Mouse (Mus musculus) kidney, postnatal 0 days (tissue): ENCODE measurements around the gene Slc11a1. TPM values are rescaled to one million over a fixed set of nuclear protein-coding genes. Genes with fewer than 3 reads are reported as not detected.

Experiments used
- ATAC-seq: fragments of 200-750 bp; cut with Nextera tagmentation; replicated peaks from 2 replicates; pipeline ENCODE4 v1.8.0; 2017; ENCODE audit warnings: low read depth, moderate number of reproducible peaks, moderate TSS enrichment, moderate library complexity; ENCODE audit not compliant: low FRiP score
- DNase-seq: peaks from one replicate; pipeline ENCODE4 v3.0.0-alpha.2; 2016; ENCODE audit warnings: low spot score
- H3K27ac ChIP-seq: fragments of 300-500 bp; sonication (generic); 2 replicates; pipeline ENCODE4 v1.5.1; 2014; ENCODE audit warnings: mild to moderate bottlenecking
- H3K27me3 ChIP-seq: fragments of 300-500 bp; sonication (generic); 2 replicates; pipeline ENCODE4 v1.6.1; 2014; ENCODE audit warnings: low read length, mixed read lengths; ENCODE audit not compliant: insufficient read depth
- H3K36me3 ChIP-seq: fragments of 300-500 bp; sonication (generic); 2 replicates; pipeline ENCODE4 v1.6.1; 2014; ENCODE audit warnings: low read length, mixed read lengths; ENCODE audit not compliant: insufficient read depth
- H3K4me1 ChIP-seq: fragments of 300-500 bp; sonication (generic); replicated peaks from 2 replicates; pipeline ENCODE4 v1.6.1; 2014; ENCODE audit warnings: antibody characterized with exemption, low read length, mixed read lengths; ENCODE audit not compliant: insufficient read depth
- H3K4me2 ChIP-seq: fragments of 300-500 bp; sonication (generic); 2 replicates; pipeline ENCODE4 v1.6.1; 2014; ENCODE audit warnings: mild to moderate bottlenecking, low read length, moderate library complexity, mixed read lengths
- H3K4me3 ChIP-seq: fragments of 300-500 bp; sonication (generic); replicated peaks from 2 replicates; pipeline ENCODE4 v1.5.1; 2014; ENCODE audit warnings: low read depth, low read length
- H3K9ac ChIP-seq: fragments of 300-500 bp; sonication (generic); 2 replicates; pipeline ENCODE4 v1.6.1; 2014; ENCODE audit warnings: low read depth, low read length
- H3K9me3 ChIP-seq: fragments of 300-500 bp; sonication (generic); replicated peaks from 2 replicates; pipeline ENCODE4 v1.6.1; 2016; ENCODE audit warnings: low read length, inconsistent platforms, mixed read lengths
- CTCF ChIP-seq: IDR thresholded peaks from 2 replicates; pipeline ENCODE4 v1.5.1; 2016; ENCODE audit warnings: antibody characterized with exemption, low read depth, mild to moderate bottlenecking, moderate library complexity
- WGBS: fragments of 180-500 bp; shearing (Covaris S2); extraction: QIAGEN DNeasy Blood & Tissue Kit; methylation state at CpG from one replicate; pipeline ENCODE4 v1.1.7; 2014; 5-methylcytosine and 5-hydroxymethylcytosine counted together
- polyA plus RNA-seq: library from polyadenylated mRNA; unstranded; fragments of >200 nt; fragmentation: Nextera tagmentation; extraction: Ambion mirVana; gene quantifications from 2 replicates; pipeline ENCODE4 v1.2.1, GENCODE M21; 2015

The Slc11a1 gene
- polyA plus RNA-seq, 1 experiment from 2014 or later: 3.6 TPM

GRCm38 (mm10) chr1:74362325-74363229 is 12.4 kb upstream of the Slc11a1 start:
- no peak overlapping the region; the same call in 1 of the 2 replicates for H3K4me2 ChIP-seq
- DNase-seq (no peak), ATAC-seq (peak; percentile 40)
- H3K27ac ChIP-seq: no peak overlapping the region
- no peaks in the 10 kb centered on the region for H3K27me3 ChIP-seq
- no peak for TF ChIP-seq CTCF
- H3K9me3 ChIP-seq: no peaks in the 10 kb centered on the region
- no peak overlapping the region for H3K4me3 ChIP-seq
- 53% methylated on average over 17 of the region's 17 CpGs for WGBS
- no peaks in the 10 kb centered on the region for H3K36me3 ChIP-seq
- no peaks in the 10 kb centered on the region for H3K4me1 ChIP-seq
- H3K9ac ChIP-seq: no peak overlapping the region

- 61% methylated on average over 5 of the region's 5 CpGs for WGBS
- ATAC-seq (no peak), DNase-seq (no peak)
- Histone ChIP-seq H3K36me3 (no peaks in the 10 kb centered on the region), H3K9me3 (no peaks in the 10 kb centered on the region), H3K9ac (no peak overlapping the region), H3K4me1 (no peaks in the 10 kb centered on the region), H3K4me3 (no peak overlapping the region), H3K4me2 (no peak overlapping the region), H3K27ac (no peak overlapping the region), H3K27me3 (no peaks in the 10 kb centered on the region)
- no peak for TF ChIP-seq CTCF
These were observed 11.6 kb upstream of the Slc11a1 start for GRCm38 (mm10) chr1:74363437-74363836.

GRCm38 (mm10) chr1:74364270-74364669 is 10.7 kb upstream of the Slc11a1 start:
- Histone ChIP-seq H3K9me3 (no peaks in the 10 kb centered on the region), H3K4me3 (no peak overlapping the region), H3K9ac (no peak overlapping the region), H3K4me1 (no peaks in the 10 kb centered on the region), H3K27ac (no peak overlapping the region), H3K36me3 (no peaks in the 10 kb centered on the region), H3K4me2 (no peak overlapping the region), H3K27me3 (no peaks in the 10 kb centered on the region)
- 62% methylated on average over 8 of the region's 8 CpGs for WGBS
- no peak for DNase-seq
- ATAC-seq: no peak
- TF ChIP-seq CTCF: no peak

- Histone ChIP-seq H3K36me3 (no peaks in the 10 kb centered on the region), H3K9me3 (no peaks in the 10 kb centered on the region), H3K4me2 (peak overlapping the region; percentile 55), H3K4me1 (no peaks in the 10 kb centered on the region), H3K27me3 (no peaks in the 10 kb centered on the region), H3K27ac (no peak overlapping the region), H3K9ac (no peak overlapping the region), H3K4me3 (peak overlapping the region; percentile 8; the same call in 1 of the 2 replicates)
- ATAC-seq (0 out of 2 replicates have a peak, but pooled peaks have one; percentile 65), DNase-seq (peak; percentile 70)
- WGBS: 19% methylated on average over 34 of the region's 34 CpGs
- TF ChIP-seq CTCF: 0 out of 2 replicates have a peak, but pooled peaks have one; percentile 12
These were observed 6.9 kb upstream of the Slc11a1 start for GRCm38 (mm10) chr1:74367886-74368645.

- no peak for DNase-seq
- Histone ChIP-seq H3K27me3 (no peaks in the 10 kb centered on the region), H3K36me3 (no peaks in the 10 kb centered on the region), H3K27ac (no peak overlapping the region), H3K4me2 (no peak overlapping the region), H3K4me3 (no peak overlapping the region), H3K4me1 (no peaks in the 10 kb centered on the region), H3K9me3 (no peaks in the 10 kb centered on the region), H3K9ac (no peak overlapping the region)
- WGBS: 43% methylated on average over 4 of the region's 4 CpGs
- ATAC-seq: no peak
- no peak for TF ChIP-seq CTCF
These were observed 5.0 kb upstream of the Slc11a1 start for GRCm38 (mm10) chr1:74370040-74370439.

- no peaks in the 10 kb centered on the region for H3K36me3 ChIP-seq
- WGBS: 75% methylated on average over 4 of the region's 4 CpGs
- H3K4me3 ChIP-seq: no peak overlapping the region
- DNase-seq: no peak
- H3K4me2 ChIP-seq: no peak overlapping the region
- no peaks in the 10 kb centered on the region for H3K4me1 ChIP-seq
- no peak overlapping the region for H3K9ac ChIP-seq
- H3K27ac ChIP-seq: no peak overlapping the region
- ATAC-seq: no peak
- no peaks in the 10 kb centered on the region for H3K27me3 ChIP-seq
- H3K9me3 ChIP-seq: no peaks in the 10 kb centered on the region
- TF ChIP-seq CTCF: no peak
These were observed 1.6 kb upstream of the Slc11a1 start for GRCm38 (mm10) chr1:74373372-74373771.
